Mouse (Mus musculus): ENCODE data around the gene Arhgef15. TPM values are rescaled to one million over a fixed set of nuclear protein-coding genes. Genes with fewer than 3 reads are reported as not detected.
A peak's percentile ranks its signal among the peaks of the same experiment; 100 is the strongest.

Arhgef15 gene
- total and polyA plus RNA-seq, 3 experiments: 0.04 TPM; not detected in 2

GRCm38 (mm10) chr11:68908846-68909503, 48.3 kb downstream of the Arhgef15 start:
- peaks cover 23 to 36% of the 10 kb centered on the region in 2 experiments for H3K36me3 ChIP-seq (replicated peaks in 1 of 2; ENCODE audit: control insufficient read depth in 1 of 2, insufficient read depth in 1 of 2, low read length in 1 of 2)
- no peak for DNase-seq (ENCODE audit: extremely low read depth)
- H3K27me3 ChIP-seq (replicated peaks): peaks cover 12% of the 10 kb centered on the region
- H3K4me2 ChIP-seq (ENCODE audit: insufficient read depth, low read depth, poor library complexity, severe bottlenecking): no peak overlapping the region
- no peak overlapping the region for H3K4me3 ChIP-seq (replicated peaks in 1 of 3; ENCODE audit: low read depth in 2 of 3, low read length in 2 of 3, poor library complexity in 1 of 3)
- no peaks in the 10 kb centered on the region for H3K79me2 ChIP-seq (replicated peaks; ENCODE audit: control insufficient read depth, extremely low read depth, insufficient read depth, poor library complexity, severe bottlenecking)
- in situ Hi-C loops (cut with MboI; ENCODE audit: low pct_ligation_motif_present, low pct_unique_long_range_greater_than_20kb, low sequenced_read_pairs): no loop called here
- peaks cover 5% of the 10 kb centered on the region for H3K9me3 ChIP-seq (replicated peaks; ENCODE audit: low read length)
- H3K9ac ChIP-seq (ENCODE audit: insufficient read depth, low read depth): no peak overlapping the region
- no peak for TF ChIP-seq SIN3A (IDR thresholded peaks at IDR 0.05; ENCODE audit: low read length)
- no peak for TF ChIP-seq CHD1 (IDR thresholded peaks at IDR 0.05; ENCODE audit: low read depth, low read length)
- TF ChIP-seq E2F4 (IDR thresholded peaks at IDR 0.05; ENCODE audit: insufficient replicate concordance, low read depth, low read length): no peak
- no peak for TF ChIP-seq ZC3H11A (IDR thresholded peaks at IDR 0.05; ENCODE audit: low read depth, low read length)
- TF ChIP-seq CTCF (conservative IDR thresholded peaks at IDR 0.05 in 1 of 2, IDR thresholded peaks at IDR 0.05 in 1 of 2; ENCODE audit: low read depth in 2 of 2, low read length in 2 of 2): no peak
- TF ChIP-seq ZNF384 (IDR thresholded peaks at IDR 0.05; ENCODE audit: low read depth, low read length): no peak
- no peak for TF ChIP-seq ZMIZ1 (IDR thresholded peaks at IDR 0.05; ENCODE audit: low read depth, low read length)
- no peak for TF ChIP-seq TBP (conservative IDR thresholded peaks at IDR 0.05; ENCODE audit: low read depth, low read length)
- no peak for TF ChIP-seq RAD21 (IDR thresholded peaks at IDR 0.05; ENCODE audit: low read depth, low read length)
- TF ChIP-seq RCOR1 (conservative IDR thresholded peaks at IDR 0.05; ENCODE audit: low read depth, low read length): no peak
- TF ChIP-seq ETS1 (conservative IDR thresholded peaks at IDR 0.05; ENCODE audit: low read depth, low read length): no peak
- no peak for TF ChIP-seq UBTF (IDR thresholded peaks at IDR 0.05; ENCODE audit: low read depth, low read length)
- no peak for TF ChIP-seq USF2 (conservative IDR thresholded peaks at IDR 0.05; ENCODE audit: low read depth, low read length)
- no peak for TF ChIP-seq NELFE (IDR thresholded peaks at IDR 0.05; ENCODE audit: low read depth, low read length)
- no peak for TF ChIP-seq CHD2 (IDR thresholded peaks at IDR 0.05; ENCODE audit: low read length)
- no peak for TF ChIP-seq POLR2AphosphoS2 (IDR thresholded peaks at IDR 0.05; ENCODE audit: low read depth, low read length)
- no peak for TF ChIP-seq ELF1 (IDR thresholded peaks at IDR 0.05; ENCODE audit: low read depth, low read length)
- no peak for TF ChIP-seq IRF4 (IDR thresholded peaks at IDR 0.05; ENCODE audit: low read depth, low read length)
- H3K4me1 ChIP-seq (ENCODE audit: control insufficient read depth in 1 of 2, insufficient read depth in 2 of 2): peaks cover 0 to 10% of the 10 kb centered on the region in 2 experiments; a peak in 2 of 4 replicates
- no peak overlapping the region for H3K27ac ChIP-seq (ENCODE audit: insufficient read depth, low read depth)
- dilution Hi-C loops (cut with MboI; ENCODE audit: extremely low pct_ligation_motif_present, extremely low pct_unique_long_range_greater_than_20kb, low sequenced_read_pairs): no loop called here

- H3K36me3 ChIP-seq (replicated peaks in 1 of 2; ENCODE audit: control insufficient read depth in 1 of 2, insufficient read depth in 1 of 2, low read length in 1 of 2): peaks cover 36 to 53% of the 10 kb centered on the region in 2 experiments
Observed at GRCm38 (mm10) chr11:68907251-68907650, 50.0 kb downstream of the Arhgef15 start.

More at GRCm38 (mm10) chr11:68907251-68907650, 50.0 kb downstream of the Arhgef15 start:
- Histone ChIP-seq H3K27ac (ENCODE audit: insufficient read depth, low read depth) (no peak overlapping the region), H3K9ac (ENCODE audit: insufficient read depth, low read depth) (no peak overlapping the region), H3K79me2 (replicated peaks; ENCODE audit: control insufficient read depth, extremely low read depth, insufficient read depth, poor library complexity, severe bottlenecking) (peaks cover 11% of the 10 kb centered on the region), H3K4me2 (ENCODE audit: insufficient read depth, low read depth, poor library complexity, severe bottlenecking) (no peak overlapping the region), H3K4me1 (ENCODE audit: control insufficient read depth in 1 of 2, insufficient read depth in 2 of 2) (peaks cover 5 to 23% of the 10 kb centered on the region in 2 experiments; a peak in 3 of 4 replicates), H3K4me3 (replicated peaks in 1 of 3; ENCODE audit: low read depth in 2 of 3, low read length in 2 of 3, poor library complexity in 1 of 3) (no peak overlapping the region), H3K9me3 (replicated peaks; ENCODE audit: low read length) (no peaks in the 10 kb centered on the region), H3K27me3 (replicated peaks) (peaks cover 8% of the 10 kb centered on the region)
- no peak for TF ChIP-seq JUND (conservative IDR thresholded peaks at IDR 0.05; ENCODE audit: low read depth, low read length)
- TF ChIP-seq TBP (conservative IDR thresholded peaks at IDR 0.05; ENCODE audit: low read depth, low read length): no peak
- TF ChIP-seq SMC3 (IDR thresholded peaks at IDR 0.05; ENCODE audit: low read depth, low read length): no peak
- no peak for TF ChIP-seq ZMIZ1 (IDR thresholded peaks at IDR 0.05; ENCODE audit: low read depth, low read length)
- no peak for TF ChIP-seq ETS1 (conservative IDR thresholded peaks at IDR 0.05; ENCODE audit: low read depth, low read length)
- no peak for TF ChIP-seq PAX5 (IDR thresholded peaks at IDR 0.05; ENCODE audit: low read length)
- TF ChIP-seq MEF2A (IDR thresholded peaks at IDR 0.05; ENCODE audit: borderline replicate concordance, low read depth, low read length): no peak
- no peak for TF ChIP-seq CTCF (conservative IDR thresholded peaks at IDR 0.05 in 1 of 2, IDR thresholded peaks at IDR 0.05 in 1 of 2; ENCODE audit: low read depth in 2 of 2, low read length in 2 of 2)
- TF ChIP-seq HCFC1 (IDR thresholded peaks at IDR 0.05; ENCODE audit: low read depth, low read length): no peak
- TF ChIP-seq USF2 (conservative IDR thresholded peaks at IDR 0.05; ENCODE audit: low read depth, low read length): no peak
- TF ChIP-seq MAX (IDR thresholded peaks at IDR 0.05; ENCODE audit: low read length): no peak
- TF ChIP-seq POLR2AphosphoS2 (IDR thresholded peaks at IDR 0.05; ENCODE audit: low read depth, low read length): no peak
- TF ChIP-seq ZC3H11A (IDR thresholded peaks at IDR 0.05; ENCODE audit: low read depth, low read length): no peak
- no peak for TF ChIP-seq SIN3A (IDR thresholded peaks at IDR 0.05; ENCODE audit: low read length)
- no peak for TF ChIP-seq BHLHE40 (IDR thresholded peaks at IDR 0.05; ENCODE audit: low read depth, low read length)
- no peak for TF ChIP-seq MYC (IDR thresholded peaks at IDR 0.05; ENCODE audit: low read depth, low read length)
- in situ Hi-C loops (cut with MboI; ENCODE audit: low pct_ligation_motif_present, low pct_unique_long_range_greater_than_20kb, low sequenced_read_pairs): no loop called here
- dilution Hi-C loops (cut with MboI; ENCODE audit: extremely low pct_ligation_motif_present, extremely low pct_unique_long_range_greater_than_20kb, low sequenced_read_pairs): no loop called here
- peak; percentile 27 for DNase-seq (ENCODE audit: extremely low read depth)

All from CH12.LX (cell line).